Mouse (Mus musculus): ENCODE results near the gene Cfl1.
"Not testable (repeated sequence)": the region's sequence is repeated elsewhere in the genome, so short reads cannot be mapped to it uniquely, and the experiment has no call there.

Gene Cfl1

GRCm38 (mm10) chr19:5488878-5489571 lies 1.2 kb upstream of the Cfl1 start:
- peak; percentile 98 for DNase-seq (ENCODE audit: low spot score)

GRCm38 (mm10) chr19:5489721-5490120 lies 534 bp upstream of the Cfl1 start:
- not testable (repeated sequence) for DNase-seq (ENCODE audit: low spot score)

GRCm38 (mm10) chr19:5490898-5491708 lies 848 bp downstream of the Cfl1 start:
- peak; percentile 84 for DNase-seq (ENCODE audit: low spot score)

- DNase-seq (ENCODE audit: low spot score) = no peak
Measured at GRCm38 (mm10) chr19:5492641-5493040, 2.4 kb downstream of the Cfl1 start.

- DNase-seq (ENCODE audit: low spot score) = not testable (repeated sequence)
Measured at GRCm38 (mm10) chr19:5493301-5493721, 3.1 kb downstream of the Cfl1 start.

GRCm38 (mm10) chr19:5494314-5494713 lies 4.1 kb downstream of the Cfl1 start:
- no peak for DNase-seq (ENCODE audit: low spot score)

- no peak for DNase-seq (ENCODE audit: low spot score)
Measured at GRCm38 (mm10) chr19:5495353-5496051, 5.2 kb downstream of the Cfl1 start.

- no peak for DNase-seq (ENCODE audit: low spot score)
Measured at GRCm38 (mm10) chr19:5496052-5496370, 5.8 kb downstream of the Cfl1 start.

- no peak for DNase-seq (ENCODE audit: low spot score)
Measured at GRCm38 (mm10) chr19:5500330-5500875, 10.1 kb downstream of the Cfl1 start.

GRCm38 (mm10) chr19:5503687-5504086 lies 13.4 kb downstream of the Cfl1 start, which contains the start of gene 1700020D05Rik:
1700020D05Rik (minus strand) TSS chr19:5503787.
- no peak for DNase-seq (ENCODE audit: low spot score)

GRCm38 (mm10) chr19:5510031-5511026 lies 20.1 kb downstream of the Cfl1 start, which contains the start of gene Snx32:
Snx32 (minus strand) TSS chr19:5510538.
- peak; percentile 100 for DNase-seq (ENCODE audit: low spot score)

GRCm38 (mm10) chr19:5511074-5511632 lies 20.9 kb downstream of the Cfl1 start:
- DNase-seq (ENCODE audit: low spot score) = no peak

- no peak for DNase-seq (ENCODE audit: low spot score)
Measured at GRCm38 (mm10) chr19:5512091-5513004, 22.1 kb downstream of the Cfl1 start.

- DNase-seq (ENCODE audit: low spot score) = no peak
Measured at GRCm38 (mm10) chr19:5513005-5513349, 22.7 kb downstream of the Cfl1 start.

- DNase-seq (ENCODE audit: low spot score) = no peak
Measured at GRCm38 (mm10) chr19:5515840-5516777, 25.9 kb downstream of the Cfl1 start.

GRCm38 (mm10) chr19:5516906-5517505 lies 26.8 kb downstream of the Cfl1 start:
- peak; percentile 53 for DNase-seq (ENCODE audit: low spot score)

- DNase-seq (ENCODE audit: low spot score) = no peak
Measured at GRCm38 (mm10) chr19:5518721-5519120, 28.5 kb downstream of the Cfl1 start.

GRCm38 (mm10) chr19:5525204-5525603 lies 34.9 kb downstream of the Cfl1 start:
- no peak for DNase-seq (ENCODE audit: low spot score)
